Mouse (Mus musculus): Measurements from ENCODE around the gene Ankrd13d.
A peak's percentile ranks its signal among the peaks of the same experiment; 100 is the strongest.

The Ankrd13d gene

GRCm38 (mm10) chr19:4227894-4228678, 54.9 kb downstream of the Ankrd13d start:
- peak; percentile 78 to 86 for DNase-seq (ENCODE audit: low spot score in 2 of 2)

GRCm38 (mm10) chr19:4227446-4227845, 55.5 kb downstream of the Ankrd13d start:
- DNase-seq (ENCODE audit: low spot score in 2 of 2): no peak

- DNase-seq (ENCODE audit: low spot score in 2 of 2): no peak
Observed at GRCm38 (mm10) chr19:4226779-4227178, 56.2 kb downstream of the Ankrd13d start.

- DNase-seq (ENCODE audit: low spot score in 2 of 2): peak in 1 of 2 experiments; percentile 40
Observed at GRCm38 (mm10) chr19:4222165-4222564, 60.8 kb downstream of the Ankrd13d start.

- DNase-seq (ENCODE audit: low spot score in 2 of 2): no peak
Observed at GRCm38 (mm10) chr19:4220957-4221743, 61.8 kb downstream of the Ankrd13d start.

DNA sequence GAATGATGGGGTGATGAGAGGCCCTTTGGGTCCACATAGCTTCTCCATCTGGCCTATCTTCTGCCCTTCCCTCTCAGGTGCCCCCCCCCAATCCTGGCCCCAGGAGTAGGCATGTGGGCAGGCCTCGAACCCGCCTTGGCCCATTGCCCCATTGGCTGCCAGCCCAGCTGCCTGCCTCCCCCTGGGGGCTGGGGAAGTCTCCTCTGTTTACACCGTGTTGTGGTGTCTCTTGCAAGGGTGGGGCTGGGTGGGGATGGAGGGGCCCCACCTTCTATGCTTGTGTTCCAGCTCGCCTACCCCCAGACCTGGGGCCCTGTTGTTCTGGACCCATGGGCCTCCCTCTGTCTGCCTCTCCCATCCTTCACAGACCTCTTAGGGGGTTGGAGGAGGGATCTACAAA, 62.5 kb downstream of the Ankrd13d start:
- DNase-seq (ENCODE audit: low spot score in 2 of 2): no peak
